Mouse (Mus musculus) forebrain, embryonic 15.5 days (tissue): ENCODE measurements around the gene Cygb. TPM values are rescaled to one million over a fixed set of nuclear protein-coding genes. Genes with fewer than 3 reads are reported as not detected.
"Not testable (repeated sequence)": the region's sequence is repeated elsewhere in the genome, so short reads cannot be mapped to it uniquely, and the experiment has no call there.

Source experiments
- ATAC-seq: fragments of 200-750 bp; cut with Nextera tagmentation; replicated peaks from 2 replicates; pipeline ENCODE4 v1.8.0; 2017; ENCODE audit warnings: mild to moderate bottlenecking, moderate TSS enrichment, moderate library complexity
- H3K27ac ChIP-seq: fragments of 300-500 bp; sonication (generic); replicated peaks from 2 replicates; pipeline ENCODE4 v1.5.1; 2015; ENCODE audit warnings: mild to moderate bottlenecking, inconsistent platforms
- H3K27me3 ChIP-seq: fragments of 300-500 bp; sonication (generic); 2 replicates; pipeline ENCODE4 v1.6.1; 2015; ENCODE audit warnings: inconsistent platforms
- H3K36me3 ChIP-seq: fragments of 300-500 bp; sonication (generic); 2 replicates; pipeline ENCODE4 v1.6.1; 2015; ENCODE audit warnings: mild to moderate bottlenecking, inconsistent platforms
- H3K4me1 ChIP-seq: fragments of 300-500 bp; sonication (generic); 2 replicates; pipeline ENCODE4 v1.6.1; 2015; ENCODE audit warnings: inconsistent platforms
- H3K4me2 ChIP-seq: fragments of 300-500 bp; sonication (generic); replicated peaks from 2 replicates; pipeline ENCODE4 v1.6.1; 2015; ENCODE audit warnings: mild to moderate bottlenecking, inconsistent platforms
- H3K4me3 ChIP-seq: fragments of 300-500 bp; sonication (generic); 2 replicates; pipeline ENCODE4 v1.5.1; 2015; ENCODE audit warnings: mild to moderate bottlenecking, inconsistent platforms
- H3K9ac ChIP-seq: fragments of 300-500 bp; sonication (generic); replicated peaks from 2 replicates; pipeline ENCODE4 v1.6.1; 2015; ENCODE audit warnings: mild to moderate bottlenecking, inconsistent platforms
- H3K9me3 ChIP-seq: fragments of 300-500 bp; sonication (generic); 2 replicates; pipeline ENCODE4 v1.6.1; 2016; ENCODE audit warnings: inconsistent platforms
- WGBS: fragments of 180-500 bp; shearing (Covaris S2); methylation state at CpG from one replicate; pipeline ENCODE4 v1.1.7; 2015; ENCODE audit warnings: mixed read lengths; 5-methylcytosine and 5-hydroxymethylcytosine counted together
- polyA plus RNA-seq: library from polyadenylated mRNA; unstranded; fragments of >200 nt; fragmentation: Nextera tagmentation; extraction: Ambion mirVana; gene quantifications from 2 replicates; pipeline ENCODE4 v1.2.1, GENCODE M21; 2015

Gene Cygb
- polyA plus RNA-seq, 1 experiment from 2014 or later, result 16.4 TPM

- H3K4me2 ChIP-seq, result no peak overlapping the region
- no peak overlapping the region for H3K27ac ChIP-seq
- no peaks in the 10 kb centered on the region for H3K36me3 ChIP-seq
- WGBS, result 58% methylated on average over 15 of the region's 15 CpGs
- no peak overlapping the region for H3K9ac ChIP-seq
- H3K9me3 ChIP-seq, result no peaks in the 10 kb centered on the region
- no peak for ATAC-seq
- no peak overlapping the region for H3K4me3 ChIP-seq
- no peaks in the 10 kb centered on the region for H3K27me3 ChIP-seq
- peaks cover 11% of the 10 kb centered on the region; the same call in 1 of the 2 replicates for H3K4me1 ChIP-seq
Measured at GRCm38 (mm10) chr11:116615735-116616437, 38.2 kb downstream of the Cygb start.

- H3K27me3 ChIP-seq, result no peaks in the 10 kb centered on the region
- H3K4me2 ChIP-seq, result no peak overlapping the region
- H3K9ac ChIP-seq, result no peak overlapping the region
- WGBS, result 89% methylated on average over 6 of the region's 6 CpGs
- H3K4me1 ChIP-seq, result peaks cover 6% of the 10 kb centered on the region; the same call in 1 of the 2 replicates
- H3K36me3 ChIP-seq, result no peaks in the 10 kb centered on the region
- ATAC-seq, result no peak
- H3K9me3 ChIP-seq, result no peaks in the 10 kb centered on the region
- no peak overlapping the region for H3K27ac ChIP-seq
- H3K4me3 ChIP-seq, result no peak overlapping the region
Measured at GRCm38 (mm10) chr11:116613234-116613633, 40.9 kb downstream of the Cygb start.

DNA sequence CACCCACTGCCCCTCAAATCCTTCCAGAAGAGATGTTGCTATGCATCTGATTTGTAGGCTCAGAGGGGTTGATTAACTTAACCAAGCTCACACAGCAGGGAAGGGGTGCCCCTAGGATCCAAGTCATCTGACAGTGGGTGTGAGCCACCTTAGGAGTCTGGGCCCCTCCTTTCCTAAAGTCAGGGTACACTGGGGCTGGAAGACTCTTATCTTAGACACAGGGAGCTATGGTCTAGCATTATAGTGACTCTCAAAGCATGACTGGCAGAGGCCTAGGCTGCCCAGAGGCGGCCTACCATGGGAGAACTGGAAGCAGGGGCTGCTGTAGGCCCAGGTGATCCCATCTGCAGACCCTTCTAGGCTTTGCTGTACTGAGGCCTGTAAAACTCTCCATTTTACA is 41.6 kb downstream of the Cygb start:
- Histone ChIP-seq H3K4me1 (peaks cover 4% of the 10 kb centered on the region; the same call in 1 of the 2 replicates), H3K36me3 (no peaks in the 10 kb centered on the region), H3K9ac (no peak overlapping the region), H3K9me3 (no peaks in the 10 kb centered on the region), H3K27ac (no peak overlapping the region), H3K27me3 (no peaks in the 10 kb centered on the region), H3K4me3 (no peak overlapping the region), H3K4me2 (no peak overlapping the region)
- 75% methylated on average over 1 of the region's 1 CpGs for WGBS
- no peak for ATAC-seq

- WGBS, result 93% methylated on average over 9 of the region's 9 CpGs
- H3K4me2 ChIP-seq, result no peak overlapping the region
- ATAC-seq, result no peak
Measured at GRCm38 (mm10) chr11:116611883-116612282, 42.2 kb downstream of the Cygb start.

DNA sequence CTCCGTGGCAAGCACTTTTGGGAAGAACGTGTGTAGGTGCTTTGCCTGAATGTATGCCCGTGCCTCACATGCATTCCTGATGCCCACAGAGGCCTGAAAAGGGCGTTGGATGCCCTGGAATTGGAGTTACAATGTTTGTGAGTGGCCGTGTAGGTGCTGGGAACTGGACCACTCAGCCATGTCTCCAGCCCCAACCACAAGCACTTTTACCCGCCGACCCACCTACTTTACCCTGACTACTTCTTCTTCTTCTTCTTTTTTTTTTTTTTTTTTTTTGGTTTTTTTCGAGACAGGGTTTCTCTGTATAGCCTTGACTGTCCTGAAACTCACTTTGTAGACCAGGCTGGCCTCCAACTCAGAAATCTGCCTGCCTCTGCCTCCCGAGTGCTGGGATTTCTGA is 42.9 kb downstream of the Cygb start:
- H3K27me3 ChIP-seq, H3K27ac ChIP-seq, H3K9me3 ChIP-seq, H3K9ac ChIP-seq, ATAC-seq, H3K4me2 ChIP-seq, H3K4me3 ChIP-seq, H3K36me3 ChIP-seq, H3K4me1 ChIP-seq: not testable (repeated sequence)
- WGBS, result 88% methylated on average over 9 of the region's 9 CpGs

More at GRCm38 (mm10) chr11:116611883-116612282, 42.2 kb downstream of the Cygb start:
- Histone ChIP-seq H3K9me3 (no peaks in the 10 kb centered on the region), H3K27ac (no peak overlapping the region), H3K27me3 (no peaks in the 10 kb centered on the region), H3K36me3 (no peaks in the 10 kb centered on the region), H3K4me3 (no peak overlapping the region), H3K9ac (no peak overlapping the region), H3K4me1 (peaks cover 3% of the 10 kb centered on the region; the same call in 1 of the 2 replicates)

DNA sequence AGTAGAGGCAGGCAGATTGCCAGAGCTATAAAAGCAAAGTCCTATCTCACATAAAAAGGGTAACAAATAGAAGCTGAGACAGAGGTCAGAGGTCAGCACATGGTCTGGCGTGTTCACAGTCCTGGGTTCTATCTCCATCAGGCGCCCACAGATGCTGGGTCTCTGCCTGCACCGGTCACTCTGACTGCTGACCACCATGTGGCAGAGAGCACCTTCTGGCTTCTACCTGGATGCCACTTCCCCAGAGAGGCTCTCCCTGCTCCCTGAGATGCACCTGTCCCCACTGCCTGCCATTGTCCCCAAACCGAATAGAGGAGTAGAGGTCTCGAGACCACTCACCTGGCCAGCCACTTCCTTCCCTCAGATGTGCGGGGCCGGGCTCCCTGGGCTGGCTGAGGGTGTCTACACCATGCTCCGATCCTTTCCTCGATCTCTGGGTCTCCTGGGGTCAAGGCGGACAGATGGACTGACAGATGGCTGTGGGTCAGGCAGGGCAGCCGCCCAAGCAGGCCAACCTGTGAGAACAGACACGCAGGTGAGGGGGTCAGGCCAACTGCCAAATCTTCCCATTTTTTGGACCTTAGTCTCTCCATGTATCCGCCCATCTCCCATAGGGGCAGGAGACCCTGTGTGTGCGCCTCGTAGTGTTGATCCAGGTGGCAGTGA is 44.0 kb downstream of the Cygb start:
- H3K27me3 ChIP-seq, result no peaks in the 10 kb centered on the region
- no peaks in the 10 kb centered on the region for H3K36me3 ChIP-seq
- H3K4me2 ChIP-seq, result no peak overlapping the region
- no peak overlapping the region for H3K27ac ChIP-seq
- no peak overlapping the region for H3K9ac ChIP-seq
- no peak overlapping the region for H3K4me3 ChIP-seq
- no peaks in the 10 kb centered on the region for H3K4me1 ChIP-seq
- 94% methylated on average over 15 of the region's 15 CpGs for WGBS
- no peaks in the 10 kb centered on the region for H3K9me3 ChIP-seq
- ATAC-seq, result no peak

GRCm38 (mm10) chr11:116607717-116608116 is 46.4 kb downstream of the Cygb start:
- ATAC-seq, result no peak

GRCm38 (mm10) chr11:116604097-116604496 is 50.0 kb downstream of the Cygb start:
- no peak for ATAC-seq

More at GRCm38 (mm10) chr11:116607717-116608116, 46.4 kb downstream of the Cygb start:
- 91% methylated on average over 3 of the region's 3 CpGs for WGBS
- Histone ChIP-seq H3K9me3 (no peaks in the 10 kb centered on the region), H3K4me3 (no peak overlapping the region), H3K4me1 (no peaks in the 10 kb centered on the region), H3K9ac (no peak overlapping the region), H3K4me2 (no peak overlapping the region), H3K27ac (no peak overlapping the region), H3K27me3 (no peaks in the 10 kb centered on the region), H3K36me3 (no peaks in the 10 kb centered on the region)

DNA sequence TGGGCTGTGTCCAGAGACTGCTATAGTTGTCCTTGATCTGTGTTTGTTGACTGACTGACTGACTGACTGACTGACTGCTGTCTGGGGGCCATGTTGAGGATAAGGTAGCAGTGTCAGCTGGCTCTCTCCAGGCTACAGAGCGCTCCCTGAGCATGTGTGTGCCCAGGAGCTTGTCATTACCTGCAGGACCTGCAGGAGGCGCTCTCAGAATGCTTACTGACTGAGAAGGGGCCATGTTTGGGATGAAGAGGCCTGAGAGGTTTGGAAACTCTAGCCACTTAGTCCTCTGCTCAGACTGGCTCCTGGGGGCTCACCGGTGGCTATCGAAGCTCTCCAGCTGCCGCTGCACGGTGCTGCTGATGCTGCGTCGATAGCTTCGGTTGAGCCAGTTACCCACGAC is 50.8 kb downstream of the Cygb start:
- H3K9ac ChIP-seq, result no peak overlapping the region
- no peaks in the 10 kb centered on the region for H3K27me3 ChIP-seq
- WGBS, result 91% methylated on average over 10 of the region's 10 CpGs
- H3K4me3 ChIP-seq, result no peak overlapping the region
- H3K27ac ChIP-seq, result no peak overlapping the region
- H3K4me1 ChIP-seq, result no peaks in the 10 kb centered on the region
- no peak overlapping the region for H3K4me2 ChIP-seq
- ATAC-seq, result no peak
- no peaks in the 10 kb centered on the region for H3K9me3 ChIP-seq
- H3K36me3 ChIP-seq, result no peaks in the 10 kb centered on the region

More at GRCm38 (mm10) chr11:116604097-116604496, 50.0 kb downstream of the Cygb start:
- Histone ChIP-seq H3K4me1 (no peaks in the 10 kb centered on the region), H3K36me3 (no peaks in the 10 kb centered on the region), H3K27ac (no peak overlapping the region), H3K9me3 (no peaks in the 10 kb centered on the region), H3K4me3 (no peak overlapping the region), H3K9ac (no peak overlapping the region), H3K4me2 (no peak overlapping the region), H3K27me3 (no peaks in the 10 kb centered on the region)
- 96% methylated on average over 12 of the region's 12 CpGs for WGBS

DNA sequence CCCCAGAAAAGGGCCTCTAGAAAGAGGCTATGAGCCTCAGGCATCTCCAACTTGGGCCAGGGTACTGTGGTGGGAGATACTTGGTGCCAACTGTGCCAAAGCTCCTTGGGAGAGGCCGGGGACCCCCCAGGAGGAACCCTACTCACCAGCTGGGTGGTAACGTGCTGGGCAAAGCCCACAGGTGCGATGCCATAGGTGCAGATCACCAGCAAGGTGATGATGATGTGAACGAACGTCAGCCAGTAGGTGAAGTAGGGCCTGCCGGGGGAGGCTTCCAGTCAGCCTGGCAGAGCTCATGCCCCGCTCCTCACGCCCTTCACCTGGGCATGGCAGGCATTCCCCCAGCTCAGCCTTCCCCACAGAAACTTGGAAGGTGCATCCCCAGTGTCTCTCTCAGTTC is 52.1 kb downstream of the Cygb start:
- no peak for ATAC-seq
- Histone ChIP-seq H3K36me3 (no peaks in the 10 kb centered on the region), H3K4me1 (no peaks in the 10 kb centered on the region), H3K9ac (no peak overlapping the region), H3K4me2 (no peak overlapping the region), H3K27me3 (no peaks in the 10 kb centered on the region), H3K27ac (no peak overlapping the region), H3K9me3 (no peaks in the 10 kb centered on the region), H3K4me3 (no peak overlapping the region)
- WGBS, result 84% methylated on average over 8 of the region's 8 CpGs

DNA sequence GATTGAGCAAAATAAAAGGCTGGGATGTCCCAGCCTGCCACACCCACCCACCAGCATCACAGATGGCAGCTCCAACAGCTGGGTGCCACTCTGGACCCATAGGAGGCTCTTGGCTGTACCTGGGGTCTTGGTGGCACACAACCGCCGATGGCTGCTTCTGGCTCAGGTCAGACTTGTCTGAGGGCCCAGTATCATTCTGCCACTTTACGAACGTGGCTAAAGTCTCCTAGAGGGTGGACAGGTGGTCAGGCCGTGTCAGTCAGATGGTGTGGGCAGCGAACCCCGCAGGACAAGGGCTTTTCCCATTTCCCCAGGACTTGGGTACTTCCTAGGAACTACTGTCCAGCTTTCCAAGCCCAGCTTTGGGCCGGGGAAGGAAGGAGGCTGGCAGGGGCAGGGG is 52.9 kb downstream of the Cygb start:
- Histone ChIP-seq H3K9ac (no peak overlapping the region), H3K4me1 (no peaks in the 10 kb centered on the region), H3K27ac (no peak overlapping the region), H3K4me2 (no peak overlapping the region), H3K9me3 (no peaks in the 10 kb centered on the region), H3K27me3 (no peaks in the 10 kb centered on the region), H3K36me3 (no peaks in the 10 kb centered on the region), H3K4me3 (no peak overlapping the region)
- ATAC-seq, result no peak
- 89% methylated on average over 8 of the region's 8 CpGs for WGBS

DNA sequence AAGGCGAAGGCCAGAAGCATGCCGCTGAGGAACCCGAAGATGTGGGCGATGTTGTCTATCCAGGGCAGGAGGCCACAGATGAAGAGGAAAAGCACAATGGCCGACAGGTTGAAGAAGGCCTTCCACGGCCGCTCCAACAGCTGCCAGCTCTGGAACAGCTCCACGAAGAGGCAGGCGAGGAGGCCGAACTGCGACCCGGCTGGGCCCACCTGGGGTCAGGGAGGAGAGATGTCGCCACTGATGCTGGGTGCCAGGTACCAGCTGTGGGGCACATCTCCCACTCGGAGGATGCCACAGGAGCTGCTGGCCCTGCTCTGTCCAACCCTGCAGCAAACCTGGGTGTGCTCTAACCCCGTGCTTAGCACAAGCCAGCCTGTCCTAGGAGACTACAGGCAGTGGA is 54.9 kb downstream of the Cygb start:
- Histone ChIP-seq H3K9ac (no peak overlapping the region), H3K4me2 (no peak overlapping the region), H3K27ac (no peak overlapping the region), H3K36me3 (no peaks in the 10 kb centered on the region), H3K9me3 (no peaks in the 10 kb centered on the region), H3K4me1 (no peaks in the 10 kb centered on the region), H3K4me3 (no peak overlapping the region), H3K27me3 (no peaks in the 10 kb centered on the region)
- WGBS, result 89% methylated on average over 15 of the region's 15 CpGs
- ATAC-seq, result no peak
